Mouse (Mus musculus): ENCODE results near the gene Wdr59. TPM values are rescaled to one million over a fixed set of nuclear protein-coding genes. Genes with fewer than 3 reads are reported as not detected.

The Wdr59 gene
- polyA plus RNA-seq, 1 experiment from 2014 or later: 2.9 TPM

GRCm38 (mm10) chr8:111419171-111419570 lies 102.7 kb downstream of the Wdr59 start:
- no peak overlapping the region for H3K4me3 ChIP-seq (ENCODE audit: low read depth, low read length)
- DNase-seq (ENCODE audit: low spot score) (no peak), ATAC-seq (no peak)
- no peak overlapping the region for H3K27ac ChIP-seq (ENCODE audit: low read depth, low read length)
- H3K36me3 ChIP-seq (ENCODE audit: control insufficient read depth, insufficient read depth, low read length): no peaks in the 10 kb centered on the region
- no peak overlapping the region for H3K4me2 ChIP-seq (ENCODE audit: low read length)
- H3K9ac ChIP-seq (ENCODE audit: low read length): no peak overlapping the region
- no peaks in the 10 kb centered on the region for H3K9me3 ChIP-seq (replicated peaks; ENCODE audit: control insufficient read depth, low read length)
- no peaks in the 10 kb centered on the region for H3K27me3 ChIP-seq (replicated peaks; ENCODE audit: control insufficient read depth, insufficient read depth, low read length)
- no peaks in the 10 kb centered on the region for H3K4me1 ChIP-seq (ENCODE audit: control insufficient read depth, insufficient read depth, low read length)
- 81% methylated on average over 3 of the region's 3 CpGs for WGBS

GRCm38 (mm10) chr8:111418601-111419000 lies 103.3 kb downstream of the Wdr59 start:
- no peak overlapping the region for H3K4me3 ChIP-seq (ENCODE audit: low read depth, low read length)
- H3K36me3 ChIP-seq (ENCODE audit: control insufficient read depth, insufficient read depth, low read length): no peaks in the 10 kb centered on the region
- peak; percentile 40; the same call in 1 of the 2 replicates for ATAC-seq
- H3K9ac ChIP-seq (ENCODE audit: low read length): no peak overlapping the region
- peak; percentile 51 for DNase-seq (ENCODE audit: low spot score)
- no peaks in the 10 kb centered on the region for H3K9me3 ChIP-seq (replicated peaks; ENCODE audit: control insufficient read depth, low read length)
- 31% methylated on average over 9 of the region's 9 CpGs for WGBS
- no peaks in the 10 kb centered on the region for H3K27me3 ChIP-seq (replicated peaks; ENCODE audit: control insufficient read depth, insufficient read depth, low read length)
- H3K4me2 ChIP-seq (ENCODE audit: low read length): no peak overlapping the region
- H3K4me1 ChIP-seq (ENCODE audit: control insufficient read depth, insufficient read depth, low read length): no peaks in the 10 kb centered on the region
- no peak overlapping the region for H3K27ac ChIP-seq (ENCODE audit: low read depth, low read length)

- WGBS: 88% methylated on average over 10 of the region's 10 CpGs
- no peaks in the 10 kb centered on the region for H3K36me3 ChIP-seq (ENCODE audit: control insufficient read depth, insufficient read depth, low read length)
- no peaks in the 10 kb centered on the region for H3K27me3 ChIP-seq (replicated peaks; ENCODE audit: control insufficient read depth, insufficient read depth, low read length)
- no peaks in the 10 kb centered on the region for H3K9me3 ChIP-seq (replicated peaks; ENCODE audit: control insufficient read depth, low read length)
- no peak overlapping the region for H3K27ac ChIP-seq (ENCODE audit: low read depth, low read length)
- DNase-seq (ENCODE audit: low spot score): no peak
- H3K4me2 ChIP-seq (ENCODE audit: low read length): no peak overlapping the region
- no peaks in the 10 kb centered on the region for H3K4me1 ChIP-seq (ENCODE audit: control insufficient read depth, insufficient read depth, low read length)
- no peak overlapping the region for H3K4me3 ChIP-seq (ENCODE audit: low read depth, low read length)
- H3K9ac ChIP-seq (ENCODE audit: low read length): no peak overlapping the region
- no peak for ATAC-seq
Measured at GRCm38 (mm10) chr8:111417222-111417621, 104.7 kb downstream of the Wdr59 start.

GRCm38 (mm10) chr8:111403391-111403790 lies 118.5 kb downstream of the Wdr59 start:
- Histone ChIP-seq H3K36me3 (ENCODE audit: control insufficient read depth, insufficient read depth, low read length) (no peaks in the 10 kb centered on the region), H3K4me2 (ENCODE audit: low read length) (no peak overlapping the region), H3K4me3 (ENCODE audit: low read depth, low read length) (no peak overlapping the region), H3K27ac (ENCODE audit: low read depth, low read length) (no peak overlapping the region), H3K4me1 (ENCODE audit: control insufficient read depth, insufficient read depth, low read length) (no peaks in the 10 kb centered on the region), H3K9me3 (replicated peaks; ENCODE audit: control insufficient read depth, low read length) (no peaks in the 10 kb centered on the region), H3K27me3 (replicated peaks; ENCODE audit: control insufficient read depth, insufficient read depth, low read length) (no peaks in the 10 kb centered on the region), H3K9ac (ENCODE audit: low read length) (no peak overlapping the region)
- WGBS: 50% methylated on average over 4 of the region's 4 CpGs
- ATAC-seq (no peak), DNase-seq (ENCODE audit: low spot score) (no peak)

Small RNA genes within 50 kb of the gene (microRNA-seq; reads per million reads assigned to microRNA genes)
- not detected for gene Mir1957b

Other genes with a start within 250 kb of the Wdr59 start
- 34.4 and 35.3 TPM in 2 replicates for gene Rfwd3, start 221.9 kb downstream of the Wdr59 start, polyA plus RNA-seq (2014; fragmentation: Nextera tagmentation; extraction: Ambion mirVana)
- gene Mlkl, start 183.9 kb downstream of the Wdr59 start, polyA plus RNA-seq (2014; fragmentation: Nextera tagmentation; extraction: Ambion mirVana): 0.47 and 0.78 TPM in 2 replicates
- 0.23 TPM in 1 of 2 replicates, not detected in the other for gene Fa2h, start 128.3 kb downstream of the Wdr59 start, polyA plus RNA-seq (2014; fragmentation: Nextera tagmentation; extraction: Ambion mirVana)
- 55.3 and 64.6 TPM in 2 replicates for gene Znrf1, start 14.0 kb upstream of the Wdr59 start, polyA plus RNA-seq (2014; fragmentation: Nextera tagmentation; extraction: Ambion mirVana)
- 0.20 and 0.22 TPM in 2 replicates for gene Ldhd, start 108.3 kb upstream of the Wdr59 start, polyA plus RNA-seq (2014; fragmentation: Nextera tagmentation; extraction: Ambion mirVana)
- gene Zfp1, start 121.3 kb upstream of the Wdr59 start, polyA plus RNA-seq (2014; fragmentation: Nextera tagmentation; extraction: Ambion mirVana): 26.1 and 32.9 TPM in 2 replicates
- not detected in 2 replicates for gene Ctrb1, start 168.9 kb upstream of the Wdr59 start, polyA plus RNA-seq (2014; fragmentation: Nextera tagmentation; extraction: Ambion mirVana)
- gene Bcar1, start 221.7 kb upstream of the Wdr59 start, polyA plus RNA-seq (2014; fragmentation: Nextera tagmentation; extraction: Ambion mirVana): 41.2 and 44.2 TPM in 2 replicates